Mouse (Mus musculus) embryonic facial prominence, embryonic 15.5 days (tissue): Measurements from ENCODE around the gene Lce1b. TPM values are rescaled to one million over a fixed set of nuclear protein-coding genes. Genes with fewer than 3 reads are reported as not detected.

ENCODE experiments used
- ATAC-seq: fragments of 200-750 bp; cut with Nextera tagmentation; 2 replicates; pipeline ENCODE4 v1.8.0; 2017; ENCODE audit warnings: low read depth, moderate TSS enrichment; ENCODE audit not compliant: insufficient number of reproducible peaks, low FRiP score, low TSS enrichment
- H3K27ac ChIP-seq: fragments of 300-500 bp; sonication (generic); replicated peaks from 2 replicates; pipeline ENCODE4 v1.5.1; 2015; ENCODE audit warnings: mild to moderate bottlenecking, inconsistent platforms
- H3K27me3 ChIP-seq: fragments of 300-500 bp; sonication (generic); 2 replicates; pipeline ENCODE4 v1.6.1; 2015; ENCODE audit warnings: inconsistent platforms
- H3K36me3 ChIP-seq: fragments of 300-500 bp; sonication (generic); 2 replicates; pipeline ENCODE4 v1.6.1; 2015; ENCODE audit warnings: mild to moderate bottlenecking, inconsistent platforms
- H3K4me1 ChIP-seq: fragments of 300-500 bp; sonication (generic); 2 replicates; pipeline ENCODE4 v1.6.1; 2015; ENCODE audit warnings: inconsistent platforms
- H3K4me2 ChIP-seq: fragments of 300-500 bp; sonication (generic); replicated peaks from 2 replicates; pipeline ENCODE4 v1.6.1; 2015; ENCODE audit warnings: mild to moderate bottlenecking, inconsistent platforms
- H3K4me3 ChIP-seq: fragments of 300-500 bp; sonication (generic); replicated peaks from 2 replicates; pipeline ENCODE4 v1.5.1; 2015; ENCODE audit warnings: mild to moderate bottlenecking, inconsistent platforms
- H3K9ac ChIP-seq: fragments of 300-500 bp; sonication (generic); 2 replicates; pipeline ENCODE4 v1.6.1; 2015; ENCODE audit warnings: inconsistent platforms
- H3K9me3 ChIP-seq: fragments of 300-500 bp; sonication (generic); replicated peaks from 2 replicates; pipeline ENCODE4 v1.6.1; 2016; ENCODE audit warnings: inconsistent platforms
- WGBS: fragments of 180-500 bp; shearing (Covaris S2); methylation state at CpG from one replicate; pipeline ENCODE4 v1.1.7; 2015; 5-methylcytosine and 5-hydroxymethylcytosine counted together
- polyA plus RNA-seq: library from polyadenylated mRNA; unstranded; fragments of >200 nt; fragmentation: Nextera tagmentation; extraction: Ambion mirVana; gene quantifications from 2 replicates; pipeline ENCODE4 v1.2.1, GENCODE M21; 2015

Lce1b gene
- polyA plus RNA-seq, 1 experiment from 2014 or later, result 2.4 TPM

DNA sequence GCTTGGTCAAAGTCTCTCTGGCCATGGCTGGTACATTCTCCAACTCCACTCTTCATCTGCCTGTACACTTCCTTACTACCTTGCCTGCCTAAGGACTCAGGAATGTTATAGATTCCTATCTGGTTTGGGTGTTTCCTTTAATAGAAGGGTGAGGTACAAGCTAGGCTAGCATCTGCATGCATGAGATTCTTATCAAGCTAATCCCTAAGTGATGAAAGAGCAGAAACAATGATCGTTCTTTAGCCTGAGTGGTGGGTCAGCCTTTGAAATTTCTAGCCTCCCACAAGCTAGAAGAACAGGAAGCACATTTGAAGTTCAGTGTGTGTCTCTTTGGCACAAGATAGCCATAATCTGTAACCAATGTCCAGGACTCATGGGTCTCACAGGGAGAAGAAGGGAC lies 46.9 kb downstream of the Lce1b start:
- Histone ChIP-seq H3K4me1 (no peaks in the 10 kb centered on the region), H3K27ac (no peak overlapping the region), H3K9me3 (no peaks in the 10 kb centered on the region), H3K9ac (no peak overlapping the region), H3K36me3 (no peaks in the 10 kb centered on the region), H3K4me3 (no peak overlapping the region), H3K4me2 (no peak overlapping the region), H3K27me3 (no peaks in the 10 kb centered on the region)
- 50% methylated on average over 1 of the region's 1 CpGs for WGBS
- ATAC-seq, result no peak

DNA sequence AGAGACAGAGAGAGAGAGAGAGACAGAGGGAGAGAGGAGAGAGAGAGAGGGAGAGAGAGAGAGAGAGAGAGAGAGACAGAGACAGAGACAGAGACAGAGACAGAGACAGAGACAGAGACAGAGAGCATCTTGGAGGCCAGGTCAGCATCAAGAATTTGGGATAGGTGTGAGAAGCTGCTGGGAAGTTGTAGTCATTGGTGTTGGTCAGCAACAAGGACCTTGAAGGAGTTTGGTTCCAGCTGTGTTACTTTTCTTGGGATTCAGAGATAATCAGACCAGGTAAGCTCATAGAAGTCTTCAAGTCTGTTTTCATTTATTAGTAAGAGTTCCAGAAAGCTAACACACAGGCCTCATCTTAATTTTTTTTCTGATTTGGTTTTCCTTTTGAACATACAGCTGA lies 49.3 kb downstream of the Lce1b start, which contains the start of gene 2210017I01Rik:
2210017I01Rik (minus strand) TSS at position 101 of the 400 bp plus-strand sequence.
- no peak within 1 kb of the TSS for H3K4me2 ChIP-seq
- ATAC-seq, result no peak
- H3K27me3 ChIP-seq, result no peaks in the 10 kb centered on the region
- H3K4me1 ChIP-seq, result no peaks in the 10 kb centered on the region
- H3K9ac ChIP-seq, result no peak within 1 kb of the TSS
- no peak within 1 kb of the TSS for H3K27ac ChIP-seq
- no peaks in the 10 kb centered on the region for H3K36me3 ChIP-seq
- no peaks in the 10 kb centered on the region for H3K9me3 ChIP-seq
- no peak within 1 kb of the TSS for H3K4me3 ChIP-seq

Other genes with a start within 250 kb of the Lce1b start
- 0.29 TPM in 1 of 2 replicates, not detected in the other for gene Sprr2i, start 248.9 kb downstream of the Lce1b start, polyA plus RNA-seq
- 0.26 TPM in 1 of 2 replicates, not detected in the other for gene Sprr2j-ps, start 238.8 kb downstream of the Lce1b start, polyA plus RNA-seq
- gene Gm9774, start 227.5 kb downstream of the Lce1b start, polyA plus RNA-seq, result 8.5 and 21.1 TPM in 2 replicates
- gene Sprr2k, start 224.3 kb downstream of the Lce1b start, polyA plus RNA-seq, result 1.2 TPM in 2 replicates
- gene Sprr1b, start 218.1 kb downstream of the Lce1b start, polyA plus RNA-seq, result 50.3 and 55.6 TPM in 2 replicates
- 27.2 and 28.3 TPM in 2 replicates for gene Sprr3, start 198.2 kb downstream of the Lce1b start, polyA plus RNA-seq
- 303 and 332 TPM in 2 replicates for gene Sprr1a, start 171.0 kb downstream of the Lce1b start, polyA plus RNA-seq
- gene Sprr4, start 156.4 kb downstream of the Lce1b start, polyA plus RNA-seq, result 2.3 and 6.7 TPM in 2 replicates
- 5.0 and 5.6 TPM in 2 replicates for gene 2310046K23Rik, start 122.4 kb downstream of the Lce1b start, polyA plus RNA-seq
- gene Ivl, start 83.2 kb downstream of the Lce1b start, polyA plus RNA-seq, result 11.6 and 13.2 TPM in 2 replicates
- gene Smcp, start 67.9 kb downstream of the Lce1b start, polyA plus RNA-seq, result not detected in 2 replicates
- 0.89 and 1.1 TPM in 2 replicates for gene 2210017I01Rik, start 49.4 kb downstream of the Lce1b start, polyA plus RNA-seq
- gene Lce6a, start 35.3 kb downstream of the Lce1b start, polyA plus RNA-seq, result 7.3 TPM in 2 replicates
- gene Lce1a1, start 8.6 kb downstream of the Lce1b start, polyA plus RNA-seq, result 6.2 and 8.1 TPM in 2 replicates
- 8.7 and 11.9 TPM in 2 replicates for gene Lce1a2, start 13.4 kb upstream of the Lce1b start, polyA plus RNA-seq
- gene Lce1c, start 22.3 kb upstream of the Lce1b start, polyA plus RNA-seq, result 4.5 and 8.4 TPM in 2 replicates
- 2.1 and 3.6 TPM in 2 replicates for gene Lce1d, start 30.3 kb upstream of the Lce1b start, polyA plus RNA-seq
- 1.0 and 2.4 TPM in 2 replicates for gene Lce1e, start 52.1 kb upstream of the Lce1b start, polyA plus RNA-seq
- gene Lce1f, start 63.4 kb upstream of the Lce1b start, polyA plus RNA-seq, result 1.5 and 3.7 TPM in 2 replicates
- gene Gm38119, start 82.2 kb upstream of the Lce1b start, polyA plus RNA-seq, result not detected in 2 replicates
- 0.56 and 1.8 TPM in 2 replicates for gene Lce1g, start 95.4 kb upstream of the Lce1b start, polyA plus RNA-seq
- gene Lce1h, start 108.1 kb upstream of the Lce1b start, polyA plus RNA-seq, result 1.4 and 3.7 TPM in 2 replicates
- gene Lce1i, start 122.0 kb upstream of the Lce1b start, polyA plus RNA-seq, result 2.4 and 7.3 TPM in 2 replicates
- 0.74 and 1.5 TPM in 2 replicates for gene Lce1j, start 133.6 kb upstream of the Lce1b start, polyA plus RNA-seq
- 0.28 and 2.4 TPM in 2 replicates for gene Lce1k, start 151.0 kb upstream of the Lce1b start, polyA plus RNA-seq
- 1.9 and 6.5 TPM in 2 replicates for gene Kprp, start 170.3 kb upstream of the Lce1b start, polyA plus RNA-seq
- 0.45 and 2.5 TPM in 2 replicates for gene Lce1l, start 194.4 kb upstream of the Lce1b start, polyA plus RNA-seq
- 0.25 and 0.46 TPM in 2 replicates for gene 2310050C09Rik, start 213.3 kb upstream of the Lce1b start, polyA plus RNA-seq